Mouse (Mus musculus) testis, adult 2 months (tissue): ENCODE measurements around the gene Unc13a.

ENCODE experiments used
- CTCF ChIP-seq: fragments of 200-500 bp; IDR thresholded peaks from 2 replicates; pipeline ENCODE4 v1.5.1; 2012; ENCODE audit warnings: low read depth, mild to moderate bottlenecking, inconsistent platforms, low read length, moderate library complexity; ENCODE audit not compliant: control insufficient read depth, insufficient read depth, insufficient replicate concordance
- POLR2A ChIP-seq: fragments of 200-500 bp; IDR thresholded peaks from 2 replicates; pipeline ENCODE4 v1.6.1; 2012; ENCODE audit warnings: low read depth, mild to moderate bottlenecking, inconsistent platforms, low read length, moderate library complexity; ENCODE audit not compliant: control insufficient read depth

GRCm38 (mm10) chr8:71633981-71634667, 37.4 kb downstream of the Unc13a start:
- no peak for TF ChIP-seq POLR2A
- TF ChIP-seq CTCF = no peak
